Mouse (Mus musculus) layer of hippocampus, adult 9-10 months (tissue): ENCODE measurements around the gene Clec2e.

Experiments used
- DNase-seq: peaks from one replicate; pipeline ENCODE4 v3.0.0; 2022; ENCODE audit warnings: low spot score

Clec2e gene

DNA sequence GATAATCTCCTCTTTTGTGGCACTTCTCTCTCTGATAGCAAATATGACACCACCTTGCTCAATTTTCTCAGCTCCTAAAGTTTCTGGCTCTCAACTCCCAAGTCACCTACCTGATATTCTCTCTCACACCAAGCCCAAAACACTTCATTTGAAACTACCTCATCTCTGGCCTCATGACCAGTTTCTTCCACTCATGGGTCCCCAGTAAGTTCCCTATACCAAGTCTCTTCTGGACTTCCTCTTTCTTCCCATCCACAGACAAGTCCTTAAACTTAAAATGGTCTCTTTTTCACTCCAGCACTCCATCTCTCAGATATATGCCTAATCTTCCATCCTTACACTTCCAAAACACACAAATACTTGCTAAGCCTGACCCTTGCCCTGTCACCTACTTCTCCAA is 42.7 kb downstream of the Clec2e start:
- DNase-seq, result no peak

DNA sequence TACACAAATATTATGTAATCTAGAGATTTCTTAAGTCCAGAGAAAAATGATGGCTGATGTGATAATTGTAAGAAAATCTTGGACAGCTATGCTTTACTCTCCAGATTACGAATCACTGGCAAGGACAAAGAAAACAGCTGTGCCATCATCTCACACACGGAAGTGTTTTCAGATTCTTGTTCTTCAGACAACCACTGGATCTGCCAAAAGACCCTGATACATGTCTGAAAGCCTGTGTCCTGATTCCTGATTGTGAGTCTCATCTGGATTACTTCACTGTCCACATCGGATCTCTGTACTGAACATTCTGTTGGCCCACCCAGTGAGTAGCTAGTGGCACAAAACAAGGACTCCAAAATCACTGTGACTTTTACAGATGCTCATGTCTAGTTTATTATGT is 44.5 kb downstream of the Clec2e start:
- no peak for DNase-seq

- no peak for DNase-seq
Observed at GRCm38 (mm10) chr6:129051731-129052130, 49.0 kb downstream of the Clec2e start.

- no peak for DNase-seq
Observed at GRCm38 (mm10) chr6:129051086-129051485, 49.6 kb downstream of the Clec2e start.

- DNase-seq, result no peak
Observed at GRCm38 (mm10) chr6:129049596-129050251, 51.0 kb downstream of the Clec2e start.

GRCm38 (mm10) chr6:129048857-129049473 is 51.7 kb downstream of the Clec2e start:
- DNase-seq, result no peak

DNA sequence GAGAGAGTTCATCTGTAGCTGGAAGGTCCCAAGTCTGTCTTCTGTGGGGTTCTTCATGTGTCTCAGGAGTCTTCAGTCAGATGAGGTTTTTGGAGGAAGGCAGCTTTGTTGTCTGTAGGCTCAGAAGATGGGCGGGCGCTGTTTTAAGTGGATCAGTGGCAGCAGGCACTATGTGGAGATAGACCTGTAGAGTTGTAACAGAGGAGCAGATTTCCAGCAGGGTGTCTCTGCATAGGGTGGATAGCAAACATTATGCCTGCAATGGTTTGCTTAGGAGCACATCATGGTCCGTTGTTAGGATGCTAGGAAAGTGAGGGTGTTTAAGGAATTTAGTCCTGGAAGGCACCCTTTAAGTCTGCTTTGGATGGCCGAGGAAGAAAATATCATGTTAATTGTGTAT is 52.3 kb downstream of the Clec2e start:
- no peak for DNase-seq

DNA sequence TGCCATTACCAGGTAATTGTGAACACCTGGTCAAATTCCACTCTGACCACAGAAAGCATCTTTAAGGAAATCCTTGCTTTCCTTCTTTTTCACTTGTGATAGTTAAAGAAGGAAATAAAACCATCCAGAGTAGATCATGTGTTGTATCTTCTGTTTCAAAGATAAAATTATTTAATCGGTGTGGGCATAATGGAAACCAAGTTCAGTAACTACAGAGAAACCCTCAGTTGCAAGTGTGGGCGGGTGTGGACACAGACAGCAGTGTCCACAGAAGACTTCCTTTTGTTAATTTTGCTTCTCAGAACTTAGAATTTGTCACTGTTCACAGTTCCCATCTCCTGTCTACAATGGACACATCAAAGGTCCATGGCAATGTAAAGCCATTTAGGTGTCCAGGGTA is 55.1 kb downstream of the Clec2e start, which contains the start of gene Klrb1f:
Gene Klrb1f (plus strand): TSS at position 301 of the 400 bp plus-strand sequence.
- no peak for DNase-seq

DNA sequence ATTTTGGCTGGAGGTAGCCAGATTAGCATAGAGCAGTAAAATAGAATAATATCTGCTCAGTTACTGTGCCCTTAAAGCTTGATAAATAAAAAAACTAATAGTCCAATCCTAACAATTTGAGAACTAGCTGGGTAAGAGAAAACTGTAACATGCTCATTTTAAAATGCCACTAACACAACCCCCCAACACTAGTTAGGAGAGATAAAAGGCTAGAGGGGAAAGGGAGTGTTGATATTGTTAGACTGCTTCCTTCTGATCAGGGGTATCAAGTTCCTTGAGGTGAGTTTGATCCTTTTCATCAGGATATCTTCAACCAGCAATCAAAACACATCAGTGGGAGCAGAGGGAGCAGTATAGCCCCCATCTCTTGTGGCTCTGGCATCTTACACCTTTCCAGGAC is 58.2 kb downstream of the Clec2e start:
- DNase-seq, result no peak
